Mouse (Mus musculus) embryonic fibroblast, embryonic 13.5 days (primary cell): ENCODE data around the gene Cfap99.

Experiments used
- CTCF ChIP-seq: IDR thresholded peaks from 2 replicates; pipeline ENCODE4 v1.5.1; 2011; ENCODE audit warnings: mild to moderate bottlenecking, control low read depth, low read length, moderate library complexity, borderline replicate concordance; ENCODE audit not compliant: insufficient read depth
- POLR2A ChIP-seq: IDR thresholded peaks from 2 replicates; pipeline ENCODE4 v1.6.1; 2011; ENCODE audit warnings: low read depth, mild to moderate bottlenecking, control low read depth, low read length, moderate library complexity

DNA sequence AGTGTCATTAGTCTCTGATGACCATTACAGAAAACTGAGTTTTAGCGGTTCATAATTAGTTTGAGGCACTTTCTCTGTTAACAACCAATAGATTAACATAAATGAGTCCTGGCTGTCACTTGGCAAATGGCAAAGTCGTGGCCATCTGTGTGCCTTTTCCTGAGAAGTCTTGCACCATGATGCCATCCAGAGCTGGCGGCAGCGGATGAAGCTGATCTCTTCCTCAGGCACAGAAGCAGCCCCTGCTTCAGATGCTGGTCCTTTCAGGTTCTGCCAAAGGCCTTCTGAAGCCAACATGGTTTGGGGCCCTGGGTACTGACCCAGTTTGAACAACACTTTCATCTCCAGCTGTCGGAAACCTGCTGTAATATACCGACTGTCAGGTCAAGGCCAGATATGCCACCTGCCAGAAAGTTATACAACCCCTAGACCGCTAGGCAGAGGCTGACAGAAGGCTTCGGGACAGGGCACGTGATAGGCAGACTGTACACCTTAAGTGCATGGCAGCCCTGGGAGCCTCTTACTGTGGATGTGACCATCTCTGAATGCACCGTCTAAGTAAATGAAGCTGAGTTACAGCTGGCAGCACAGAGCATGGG, 10.6 kb downstream of the Cfap99 start:
- TF ChIP-seq CTCF (no peak), POLR2A (no peak)
